Mouse (Mus musculus) forebrain, embryonic 16.5 days (tissue): ENCODE measurements around the gene Nob1. TPM values are rescaled to one million over a fixed set of nuclear protein-coding genes. Genes with fewer than 3 reads are reported as not detected.

Source experiments
- ATAC-seq: fragments of 200-750 bp; cut with Nextera tagmentation; 2 replicates; pipeline ENCODE4 v1.8.0; 2017; ENCODE audit warnings: mild to moderate bottlenecking, moderate library complexity
- H3K27ac ChIP-seq: fragments of 300-500 bp; sonication (generic); 2 replicates; pipeline ENCODE4 v1.5.1; 2014; ENCODE audit warnings: low read length, control low read depth
- H3K27me3 ChIP-seq: fragments of 300-500 bp; sonication (generic); replicated peaks from 2 replicates; pipeline ENCODE4 v1.6.1; 2014; ENCODE audit warnings: low read length; ENCODE audit not compliant: control insufficient read depth, insufficient read depth
- H3K36me3 ChIP-seq: fragments of 300-500 bp; sonication (generic); 2 replicates; pipeline ENCODE4 v1.6.1; 2014; ENCODE audit not compliant: control insufficient read depth, insufficient read depth
- H3K4me1 ChIP-seq: fragments of 300-500 bp; sonication (generic); replicated peaks from 2 replicates; pipeline ENCODE4 v1.6.1; 2014; ENCODE audit warnings: low read length; ENCODE audit not compliant: control insufficient read depth, insufficient read depth
- H3K4me2 ChIP-seq: fragments of 300-500 bp; sonication (generic); 2 replicates; pipeline ENCODE4 v1.6.1; 2014; ENCODE audit warnings: mild to moderate bottlenecking, low read length, control low read depth
- H3K4me3 ChIP-seq: fragments of 300-500 bp; sonication (generic); replicated peaks from 2 replicates; pipeline ENCODE4 v1.5.1; 2014; ENCODE audit warnings: mild to moderate bottlenecking, low read length, control low read depth
- H3K9ac ChIP-seq: fragments of 300-500 bp; sonication (generic); replicated peaks from 2 replicates; pipeline ENCODE4 v1.6.1; 2014; ENCODE audit warnings: low read depth, low read length, control low read depth
- H3K9me3 ChIP-seq: fragments of 300-500 bp; sonication (generic); 2 replicates; pipeline ENCODE4 v1.6.1; 2016; ENCODE audit warnings: low read length; ENCODE audit not compliant: control insufficient read depth
- WGBS: fragments of 180-500 bp; shearing (Covaris S2); extraction: QIAGEN DNeasy Blood & Tissue Kit; methylation state at CpG from one replicate; pipeline ENCODE4 v1.1.7; 2014; 5-methylcytosine and 5-hydroxymethylcytosine counted together
- polyA plus RNA-seq: library from polyadenylated mRNA; unstranded; fragments of >200 nt; fragmentation: Nextera tagmentation; extraction: Ambion mirVana; gene quantifications from 2 replicates; pipeline ENCODE4 v1.2.1, GENCODE M21; 2015

The Nob1 gene
- polyA plus RNA-seq, result 85.9 and 90.0 TPM in 2 replicates

DNA sequence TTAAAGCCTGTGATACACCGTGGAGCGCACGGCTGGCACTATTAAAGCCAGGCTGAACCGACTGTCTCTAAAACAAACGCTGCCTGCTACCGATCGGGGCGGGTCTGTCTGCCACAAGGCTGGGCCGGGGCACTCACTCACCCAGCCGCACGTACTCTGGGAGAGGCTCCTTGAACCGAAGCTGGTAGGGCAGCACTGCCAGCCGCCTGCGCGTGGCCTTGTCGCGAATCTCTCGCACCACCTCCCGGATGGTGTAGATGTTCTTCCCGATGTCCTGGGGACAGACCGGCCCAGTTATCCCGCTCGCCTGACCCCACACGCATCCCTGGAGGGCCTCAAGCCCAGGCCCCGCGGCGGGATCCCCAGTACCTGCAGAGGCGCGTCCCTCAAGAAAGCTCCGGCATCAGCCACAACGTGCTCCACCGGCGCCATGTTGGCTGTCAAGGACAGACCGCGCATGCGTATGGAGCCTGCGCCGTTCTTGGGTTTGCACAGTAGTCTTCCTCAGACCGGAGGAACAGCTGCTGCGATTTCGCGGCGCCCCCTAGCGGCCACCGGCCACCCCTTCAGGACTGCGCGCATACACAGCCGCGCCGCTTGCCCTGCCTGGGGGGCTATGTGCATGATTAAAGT is at the start of gene Nob1:
Gene Nob1 (minus strand): TSS at position 455 of the 633 bp plus-strand sequence.
- Histone ChIP-seq H3K36me3 (peaks cover 9% of the 10 kb centered on the region), H3K4me1 (peaks cover 20% of the 10 kb centered on the region), H3K9ac (peak within 1 kb of the TSS; percentile 72), H3K27ac (peak within 1 kb of the TSS; percentile 13; the same call in 1 of the 2 replicates), H3K27me3 (no peaks in the 10 kb centered on the region), H3K4me3 (peak within 1 kb of the TSS; percentile 86), H3K4me2 (peak within 1 kb of the TSS; percentile 95), H3K9me3 (no peaks in the 10 kb centered on the region)
- under 1% methylated on average over 50 of the region's 50 CpGs for WGBS
- peak; percentile 100 for ATAC-seq

GRCm38 (mm10) chr8:107473369-107473768 is 48.5 kb upstream of the Nob1 start:
- no peak for ATAC-seq
- Histone ChIP-seq H3K9ac (no peak overlapping the region), H3K36me3 (no peaks in the 10 kb centered on the region), H3K4me2 (no peak overlapping the region), H3K4me1 (no peaks in the 10 kb centered on the region; the same call in 1 of the 2 replicates), H3K27ac (no peak overlapping the region), H3K4me3 (no peak overlapping the region), H3K27me3 (no peaks in the 10 kb centered on the region), H3K9me3 (no peaks in the 10 kb centered on the region)
- WGBS, result 96% methylated on average over 4 of the region's 4 CpGs

- Histone ChIP-seq H3K4me3 (no peak overlapping the region), H3K27ac (no peak overlapping the region), H3K36me3 (no peaks in the 10 kb centered on the region), H3K27me3 (no peaks in the 10 kb centered on the region), H3K4me2 (no peak overlapping the region), H3K9me3 (no peaks in the 10 kb centered on the region), H3K4me1 (no peaks in the 10 kb centered on the region; the same call in 1 of the 2 replicates), H3K9ac (no peak overlapping the region)
- ATAC-seq, result no peak
- 69% methylated on average over 10 of the region's 10 CpGs for WGBS
Observed at GRCm38 (mm10) chr8:107472403-107473100, 47.7 kb upstream of the Nob1 start.

- H3K27me3 ChIP-seq, result no peaks in the 10 kb centered on the region
- no peak overlapping the region for H3K4me2 ChIP-seq
- H3K4me3 ChIP-seq, result no peak overlapping the region
- H3K4me1 ChIP-seq, result no peaks in the 10 kb centered on the region; the same call in 1 of the 2 replicates
- H3K36me3 ChIP-seq, result no peaks in the 10 kb centered on the region
- no peaks in the 10 kb centered on the region for H3K9me3 ChIP-seq
- H3K9ac ChIP-seq, result no peak overlapping the region
- WGBS, result 73% methylated on average over 5 of the region's 5 CpGs
- H3K27ac ChIP-seq, result no peak overlapping the region
- no peak for ATAC-seq
Observed at GRCm38 (mm10) chr8:107470302-107470701, 45.5 kb upstream of the Nob1 start.

DNA sequence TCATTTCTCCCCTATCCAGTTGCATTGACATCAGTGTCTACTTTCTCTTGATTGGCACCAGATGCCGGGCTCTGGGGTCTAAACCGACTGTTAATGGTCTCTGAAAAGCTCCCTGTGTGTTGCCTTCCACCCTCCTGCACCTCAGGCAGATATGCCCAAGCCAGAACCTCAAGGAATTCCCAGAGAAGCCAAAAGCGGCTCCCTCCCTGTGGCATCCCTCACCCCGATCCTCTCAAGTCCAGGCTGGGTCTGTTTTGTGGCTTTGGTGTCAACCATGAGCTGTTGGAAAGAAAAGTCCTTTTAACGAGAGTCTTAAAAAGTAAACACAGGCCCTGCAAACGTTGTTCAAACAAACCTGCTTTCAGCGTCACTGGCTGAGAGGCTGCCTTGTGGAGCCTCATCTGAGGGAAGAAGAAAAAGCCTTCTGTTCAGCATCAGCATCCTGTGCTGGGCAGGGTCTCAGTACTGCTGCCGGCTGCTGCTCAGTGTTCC is 44.0 kb upstream of the Nob1 start:
- no peaks in the 10 kb centered on the region; the same call in 1 of the 2 replicates for H3K4me1 ChIP-seq
- ATAC-seq, result no peak
- no peaks in the 10 kb centered on the region for H3K36me3 ChIP-seq
- H3K4me3 ChIP-seq, result no peak overlapping the region
- H3K4me2 ChIP-seq, result no peak overlapping the region
- H3K27ac ChIP-seq, result no peak overlapping the region
- no peaks in the 10 kb centered on the region for H3K9me3 ChIP-seq
- H3K27me3 ChIP-seq, result no peaks in the 10 kb centered on the region
- H3K9ac ChIP-seq, result no peak overlapping the region
- WGBS, result 56% methylated on average over 8 of the region's 8 CpGs

DNA sequence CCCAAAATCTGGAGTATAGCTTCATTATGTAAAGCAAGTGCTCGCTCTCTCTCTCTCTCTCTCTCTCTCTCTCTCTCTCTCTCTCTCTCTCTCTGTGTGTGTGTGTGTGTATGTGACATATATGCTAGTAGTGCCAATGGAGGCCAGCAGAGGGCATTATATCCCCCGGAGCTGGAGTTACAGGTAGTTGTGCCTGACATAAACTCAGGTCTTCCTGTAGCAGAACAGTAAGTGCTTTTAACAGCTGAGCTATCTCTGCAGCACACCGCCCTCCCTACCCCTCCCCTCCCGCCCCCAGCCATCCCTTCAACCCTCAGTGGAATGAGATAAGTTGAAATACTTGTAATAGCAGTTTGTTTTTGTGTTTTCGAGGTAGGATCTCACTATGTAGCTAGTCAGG is 41.8 kb upstream of the Nob1 start:
- H3K9ac ChIP-seq, result no peak overlapping the region
- H3K27me3 ChIP-seq, result no peaks in the 10 kb centered on the region
- no peak for ATAC-seq
- H3K9me3 ChIP-seq, result no peaks in the 10 kb centered on the region
- WGBS, result 87% methylated on average over 5 of the region's 5 CpGs
- no peaks in the 10 kb centered on the region; the same call in 1 of the 2 replicates for H3K4me1 ChIP-seq
- no peak overlapping the region for H3K4me2 ChIP-seq
- no peaks in the 10 kb centered on the region; the same call in 1 of the 2 replicates for H3K36me3 ChIP-seq
- no peak overlapping the region for H3K27ac ChIP-seq
- H3K4me3 ChIP-seq, result no peak overlapping the region

DNA sequence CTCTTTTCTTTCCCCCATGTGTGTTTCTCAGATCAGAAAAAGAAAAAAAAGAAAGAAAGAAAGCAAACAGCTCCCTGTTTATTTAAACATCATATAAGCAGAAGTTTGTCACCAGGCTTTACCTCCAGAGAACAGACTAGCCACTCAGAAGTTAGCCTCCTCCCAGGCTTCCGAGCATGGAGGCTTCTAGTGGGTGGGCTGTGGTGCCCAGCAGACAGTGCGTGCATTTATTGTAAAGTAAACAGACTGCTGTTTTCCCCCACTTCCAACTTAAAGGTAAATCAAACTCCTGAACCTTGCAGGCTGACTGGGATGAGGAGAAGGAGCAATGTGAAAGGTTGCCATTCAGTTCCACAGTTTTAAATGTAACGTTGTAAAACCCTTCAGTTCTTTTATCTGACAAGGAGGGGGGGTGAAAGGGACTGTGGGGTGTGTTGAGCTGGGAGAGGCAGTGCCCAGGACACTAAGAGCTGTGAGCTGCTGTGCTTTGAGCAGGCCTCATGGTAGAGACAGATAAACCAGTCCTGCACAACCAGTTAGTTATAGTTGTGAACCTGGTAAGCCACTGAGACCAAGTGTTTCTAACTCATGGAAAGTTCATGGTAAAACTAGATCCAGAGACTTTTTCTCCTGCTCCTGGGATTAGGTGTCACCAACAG is 40.6 kb upstream of the Nob1 start:
- Histone ChIP-seq H3K27ac (no peak overlapping the region), H3K36me3 (no peaks in the 10 kb centered on the region; the same call in 1 of the 2 replicates), H3K9me3 (no peaks in the 10 kb centered on the region), H3K4me1 (no peaks in the 10 kb centered on the region; the same call in 1 of the 2 replicates), H3K27me3 (no peaks in the 10 kb centered on the region), H3K4me2 (no peak overlapping the region), H3K4me3 (no peak overlapping the region), H3K9ac (no peak overlapping the region)
- 69% methylated on average over 3 of the region's 3 CpGs for WGBS
- no peak for ATAC-seq

DNA sequence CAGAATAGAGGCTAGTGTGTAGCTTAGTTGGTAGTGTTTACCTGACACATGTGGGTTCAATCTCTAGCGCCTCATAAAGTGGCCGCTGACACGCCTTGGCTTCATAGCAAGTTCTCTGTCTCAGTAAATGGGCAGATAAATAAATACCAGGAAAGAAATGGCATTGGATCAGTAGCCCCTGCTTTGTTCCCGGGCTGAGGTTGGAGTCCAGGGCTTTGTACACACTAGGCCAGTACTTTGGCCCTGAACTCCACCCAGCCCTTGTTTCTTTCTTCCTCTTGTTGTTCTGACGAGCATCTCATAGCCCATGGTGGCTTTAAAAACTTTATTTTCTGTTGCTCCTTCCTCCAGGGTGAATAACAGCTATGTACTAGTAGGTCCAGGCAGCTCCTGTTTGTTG is 37.6 kb upstream of the Nob1 start:
- H3K9ac ChIP-seq, result no peak overlapping the region
- ATAC-seq, result no peak
- WGBS, result 95% methylated on average over 5 of the region's 5 CpGs
- no peaks in the 10 kb centered on the region for H3K27me3 ChIP-seq
- H3K27ac ChIP-seq, result no peak overlapping the region
- H3K4me2 ChIP-seq, result no peak overlapping the region
- H3K9me3 ChIP-seq, result no peaks in the 10 kb centered on the region
- H3K36me3 ChIP-seq, result peaks cover 5% of the 10 kb centered on the region; the same call in 1 of the 2 replicates
- H3K4me1 ChIP-seq, result no peaks in the 10 kb centered on the region
- no peak overlapping the region for H3K4me3 ChIP-seq

DNA sequence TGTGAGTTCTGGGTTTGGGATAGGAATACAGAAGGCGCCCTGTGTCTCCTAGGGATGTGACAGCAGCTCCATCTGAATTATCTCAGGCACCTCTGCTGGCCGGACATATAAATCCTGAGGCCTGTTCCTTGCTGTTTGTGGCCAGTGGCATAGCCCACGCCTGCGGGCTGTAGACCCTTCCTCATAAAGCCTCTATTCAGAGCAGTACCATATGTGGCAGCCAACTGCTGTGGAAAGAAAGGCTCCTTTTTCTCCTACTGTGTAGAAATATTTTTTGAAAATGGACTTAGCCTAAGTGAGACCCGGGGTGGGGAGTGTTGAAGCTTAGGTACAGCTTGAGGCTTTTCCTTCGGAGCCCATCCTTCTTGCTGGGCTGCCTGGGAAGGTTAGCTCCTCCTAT is 33.4 kb upstream of the Nob1 start:
- Histone ChIP-seq H3K27ac (no peak overlapping the region), H3K9ac (no peak overlapping the region), H3K9me3 (no peaks in the 10 kb centered on the region), H3K36me3 (peaks cover 5% of the 10 kb centered on the region; the same call in 1 of the 2 replicates), H3K4me3 (no peak overlapping the region), H3K27me3 (no peaks in the 10 kb centered on the region), H3K4me1 (no peaks in the 10 kb centered on the region), H3K4me2 (no peak overlapping the region)
- ATAC-seq, result no peak
- 88% methylated on average over 6 of the region's 6 CpGs for WGBS
